7 mouse cellular contexts compared by ENCODE assay signal in genomic region chr4:129584370-129584769, GRCm38 (mm10). TPM values are rescaled to one million over a fixed set of nuclear protein-coding genes. Genes with fewer than 3 reads are reported as not detected.
DNase-seq lines count a peak whose midpoint lies in the region; ATAC-seq and TF ChIP-seq lines count a peak whose summit lies in the region.

No protein-coding gene starts in this region.

- no peak overlapping the region for H3K9ac ChIP-seq in embryonic facial prominence, embryonic 12.5 days
- peak overlapping the region; percentile 48; the same call in 1 of the 2 replicates for H3K9ac ChIP-seq in intestine, embryonic 14.5 days (ENCODE audit: low read length)
- no peak overlapping the region for H3K9ac ChIP-seq in neural tube, embryonic 14.5 days (replicated peaks; ENCODE audit: low read depth, low read length)

- no peak for ATAC-seq in embryonic facial prominence, embryonic 12.5 days (ENCODE audit: insufficient number of reproducible peaks, insufficient read depth, low FRiP score, low TSS enrichment)
- no peak for ATAC-seq in intestine, embryonic 14.5 days (replicated peaks; ENCODE audit: low FRiP score, low TSS enrichment, low read depth)
- no peak for ATAC-seq in neural tube, embryonic 14.5 days (ENCODE audit: low read depth)

- DNase-seq in lung, adult 2 months = no peak
- DNase-seq in lung, postnatal 4 days = no peak
- DNase-seq in intestine, embryonic 14.5 days (ENCODE audit: low spot score) = no peak
- DNase-seq in right cerebral cortex, adult 2 months (ENCODE audit: low spot score in 2 of 2) = no peak
- DNase-seq in adrenal gland, adult 2 months = no peak

- no peak for TF ChIP-seq POLR2A in lung, adult 2 months (IDR thresholded peaks at IDR 0.05; ENCODE audit: borderline replicate concordance, extremely low read depth, low read depth, low read length)

- H3K27me3 ChIP-seq in embryonic facial prominence, embryonic 12.5 days = no peaks in the 10 kb centered on the region
- no peaks in the 10 kb centered on the region for H3K27me3 ChIP-seq in intestine, embryonic 14.5 days (replicated peaks; ENCODE audit: control insufficient read depth, insufficient read depth, low read length)
- H3K27me3 ChIP-seq in neural tube, embryonic 14.5 days (ENCODE audit: control insufficient read depth, insufficient read depth, low read length) = no peaks in the 10 kb centered on the region

- H3K27ac ChIP-seq in embryonic facial prominence, embryonic 12.5 days = no peak overlapping the region
- H3K27ac ChIP-seq in intestine, embryonic 14.5 days (ENCODE audit: low read depth) = peak overlapping the region; percentile 51; the same call in 1 of the 2 replicates
- H3K27ac ChIP-seq in neural tube, embryonic 14.5 days (ENCODE audit: low read depth, low read length) = no peak overlapping the region

- no peaks in the 10 kb centered on the region for H3K36me3 ChIP-seq in embryonic facial prominence, embryonic 12.5 days
- no peaks in the 10 kb centered on the region for H3K36me3 ChIP-seq in intestine, embryonic 14.5 days (ENCODE audit: control insufficient read depth, insufficient read depth, low read length)
- no peaks in the 10 kb centered on the region for H3K36me3 ChIP-seq in neural tube, embryonic 14.5 days (ENCODE audit: control insufficient read depth, insufficient read depth, low read length)

- H3K9me3 ChIP-seq in embryonic facial prominence, embryonic 12.5 days = no peaks in the 10 kb centered on the region
- no peaks in the 10 kb centered on the region for H3K9me3 ChIP-seq in intestine, embryonic 14.5 days (ENCODE audit: control insufficient read depth, low read length)
- no peaks in the 10 kb centered on the region for H3K9me3 ChIP-seq in neural tube, embryonic 14.5 days (ENCODE audit: control insufficient read depth, low read length)

- H3K4me2 ChIP-seq in embryonic facial prominence, embryonic 12.5 days (replicated peaks) = peak overlapping the region; percentile 70
- H3K4me2 ChIP-seq in intestine, embryonic 14.5 days (ENCODE audit: low read length) = peak overlapping the region; percentile 86
- H3K4me2 ChIP-seq in neural tube, embryonic 14.5 days (ENCODE audit: low read depth, low read length) = peak overlapping the region; percentile 48; the same call in 1 of the 2 replicates

- WGBS in lung, adult 2 months = 69% methylated on average over 1 of the region's 1 CpGs
- 67% methylated on average over 1 of the region's 1 CpGs for WGBS in embryonic facial prominence, embryonic 12.5 days
- WGBS in intestine, embryonic 14.5 days = 83% methylated on average over 1 of the region's 1 CpGs
- WGBS in neural tube, embryonic 14.5 days = 82% methylated on average over 1 of the region's 1 CpGs

- H3K4me3 ChIP-seq in lung, adult 2 months (replicated peaks; ENCODE audit: extremely low read depth, low read depth, low read length) = peak overlapping the region; percentile 91
- peak overlapping the region; percentile 46 for H3K4me3 ChIP-seq in embryonic facial prominence, embryonic 12.5 days
- H3K4me3 ChIP-seq in intestine, embryonic 14.5 days (ENCODE audit: low read depth, low read length) = peak overlapping the region; percentile 47
- no peak overlapping the region for H3K4me3 ChIP-seq in neural tube, embryonic 14.5 days (ENCODE audit: low read depth, low read length)

- no peak for TF ChIP-seq CTCF in lung, adult 2 months (IDR thresholded peaks at IDR 0.05; ENCODE audit: insufficient read depth, low read length)

- H3K4me1 ChIP-seq in lung, adult 2 months (ENCODE audit: control insufficient read depth, insufficient read depth, low read length) = no peaks in the 10 kb centered on the region
- no peaks in the 10 kb centered on the region for H3K4me1 ChIP-seq in embryonic facial prominence, embryonic 12.5 days
- peaks cover 7% of the 10 kb centered on the region; the same call in 1 of the 2 replicates for H3K4me1 ChIP-seq in intestine, embryonic 14.5 days (replicated peaks; ENCODE audit: control insufficient read depth, insufficient read depth, low read length)
- H3K4me1 ChIP-seq in neural tube, embryonic 14.5 days (ENCODE audit: control insufficient read depth, insufficient read depth, low read length) = no peaks in the 10 kb centered on the region

RNA-seq across cellular contexts. Expression of gene Fam167b, which starts 6.0 kb away (rescaled TPM):
- polyA plus RNA-seq in lung, adult 2 months (2012; rRNA removed) = 1.9 and 2.7 TPM in 2 replicates
- 3.6 and 5.1 TPM in 2 replicates for polyA plus RNA-seq in embryonic facial prominence, embryonic 12.5 days (2016; fragmentation: Nextera tagmentation; extraction: Ambion mirVana)
- polyA plus RNA-seq in intestine, embryonic 14.5 days (2014; fragmentation: Nextera tagmentation; extraction: Ambion mirVana) = 1.5 and 1.8 TPM in 2 replicates
- polyA plus RNA-seq in neural tube, embryonic 14.5 days (2014; fragmentation: Nextera tagmentation; extraction: Ambion mirVana) = not detected in 2 replicates
- 10 to 100 TPM; 29.6 to 31.1 TPM for total RNA-seq in adrenal gland, adult 2 months (2021)
- 53.7 and 75.5 TPM in 2 replicates for polyA plus RNA-seq in adrenal gland, adult 2 months (2012; rRNA removed)

RNA-seq across cellular contexts. Expression of gene Lck, which starts 10.9 kb away (rescaled TPM):
- 7.9 and 11.8 TPM in 2 replicates for polyA plus RNA-seq in lung, adult 2 months (2012; rRNA removed)
- polyA plus RNA-seq in embryonic facial prominence, embryonic 12.5 days (2016; fragmentation: Nextera tagmentation; extraction: Ambion mirVana) = 10.8 and 12.6 TPM in 2 replicates
- polyA plus RNA-seq in intestine, embryonic 14.5 days (2014; fragmentation: Nextera tagmentation; extraction: Ambion mirVana) = 7.9 and 8.1 TPM in 2 replicates
- polyA plus RNA-seq in neural tube, embryonic 14.5 days (2014; fragmentation: Nextera tagmentation; extraction: Ambion mirVana) = 10.0 and 10.5 TPM in 2 replicates
- 1 to 10 TPM; 3.2 to 4.1 TPM for total RNA-seq in adrenal gland, adult 2 months (2021)
- 1.2 and 1.7 TPM in 2 replicates for polyA plus RNA-seq in adrenal gland, adult 2 months (2012; rRNA removed)

RNA-seq across cellular contexts. Expression of gene Eif3i, which starts 16.1 kb away (rescaled TPM):
- 148 and 197 TPM in 2 replicates for polyA plus RNA-seq in lung, adult 2 months (2012; rRNA removed)
- polyA plus RNA-seq in embryonic facial prominence, embryonic 12.5 days (2016; fragmentation: Nextera tagmentation; extraction: Ambion mirVana) = 257 and 260 TPM in 2 replicates
- 349 and 356 TPM in 2 replicates for polyA plus RNA-seq in intestine, embryonic 14.5 days (2014; fragmentation: Nextera tagmentation; extraction: Ambion mirVana)
- 206 and 221 TPM in 2 replicates for polyA plus RNA-seq in neural tube, embryonic 14.5 days (2014; fragmentation: Nextera tagmentation; extraction: Ambion mirVana)
- total RNA-seq in adrenal gland, adult 2 months (2021) = 100 to 1,000 TPM; 171 to 194 TPM
- 147 and 171 TPM in 2 replicates for polyA plus RNA-seq in adrenal gland, adult 2 months (2012; rRNA removed)

RNA-seq across cellular contexts. Expression of gene Tmem234, which starts 16.1 kb away (rescaled TPM):
- polyA plus RNA-seq in lung, adult 2 months (2012; rRNA removed) = 136 and 158 TPM in 2 replicates
- 180 TPM in 2 replicates for polyA plus RNA-seq in embryonic facial prominence, embryonic 12.5 days (2016; fragmentation: Nextera tagmentation; extraction: Ambion mirVana)
- polyA plus RNA-seq in intestine, embryonic 14.5 days (2014; fragmentation: Nextera tagmentation; extraction: Ambion mirVana) = 197 and 212 TPM in 2 replicates
- 188 and 191 TPM in 2 replicates for polyA plus RNA-seq in neural tube, embryonic 14.5 days (2014; fragmentation: Nextera tagmentation; extraction: Ambion mirVana)
- 100 to 1,000 TPM in 1 of 2 experiments, 10 to 100 TPM in 1; 90.9 to 100 TPM for total RNA-seq in adrenal gland, adult 2 months (2021)
- 108 and 125 TPM in 2 replicates for polyA plus RNA-seq in adrenal gland, adult 2 months (2012; rRNA removed)

RNA-seq across cellular contexts. Expression of gene Dcdc2b, which starts 29.7 kb away (rescaled TPM):
- polyA plus RNA-seq in lung, adult 2 months (2012; rRNA removed) = 16.0 and 17.8 TPM in 2 replicates
- 2.3 and 3.2 TPM in 2 replicates for polyA plus RNA-seq in embryonic facial prominence, embryonic 12.5 days (2016; fragmentation: Nextera tagmentation; extraction: Ambion mirVana)
- polyA plus RNA-seq in intestine, embryonic 14.5 days (2014; fragmentation: Nextera tagmentation; extraction: Ambion mirVana) = 2.6 and 3.7 TPM in 2 replicates
- polyA plus RNA-seq in neural tube, embryonic 14.5 days (2014; fragmentation: Nextera tagmentation; extraction: Ambion mirVana) = 3.9 and 4.7 TPM in 2 replicates
- total RNA-seq in adrenal gland, adult 2 months (2021) = 1 to 10 TPM; 1.8 to 2.4 TPM
- 4.5 and 7.4 TPM in 2 replicates for polyA plus RNA-seq in adrenal gland, adult 2 months (2012; rRNA removed)
